Mouse (Mus musculus) embryonic facial prominence, embryonic 14.5 days (tissue): ENCODE results near the gene Lrmda. TPM values are rescaled to one million over a fixed set of nuclear protein-coding genes. Genes with fewer than 3 reads are reported as not detected.

Source experiments
- ATAC-seq: fragments of 200-750 bp; cut with Nextera tagmentation; 2 replicates; pipeline ENCODE4 v1.8.0; 2017; ENCODE audit warnings: low read depth, moderate number of reproducible peaks, moderate TSS enrichment
- DNase-seq: peaks from one replicate; pipeline ENCODE4 v3.0.0-alpha.2; 2015; ENCODE audit warnings: low spot score
- H3K27ac ChIP-seq: fragments of 300-500 bp; sonication (generic); replicated peaks from 2 replicates; pipeline ENCODE4 v1.5.1; 2014; ENCODE audit warnings: low read depth, mild to moderate bottlenecking, low read length, moderate library complexity
- H3K27me3 ChIP-seq: fragments of 300-500 bp; sonication (generic); replicated peaks from 2 replicates; pipeline ENCODE4 v1.6.1; 2014; ENCODE audit warnings: low read length; ENCODE audit not compliant: control insufficient read depth, insufficient read depth
- H3K36me3 ChIP-seq: fragments of 300-500 bp; sonication (generic); 2 replicates; pipeline ENCODE4 v1.6.1; 2014; ENCODE audit warnings: low read length, mixed read lengths; ENCODE audit not compliant: control insufficient read depth, insufficient read depth
- H3K4me1 ChIP-seq: fragments of 300-500 bp; sonication (generic); 2 replicates; pipeline ENCODE4 v1.6.1; 2014; ENCODE audit warnings: antibody characterized with exemption, low read length; ENCODE audit not compliant: control insufficient read depth, insufficient read depth
- H3K4me2 ChIP-seq: fragments of 300-500 bp; sonication (generic); 2 replicates; pipeline ENCODE4 v1.6.1; 2014; ENCODE audit warnings: low read depth, mild to moderate bottlenecking, low read length, moderate library complexity, mixed read lengths
- H3K4me3 ChIP-seq: fragments of 300-500 bp; sonication (generic); 2 replicates; pipeline ENCODE4 v1.5.1; 2014; ENCODE audit warnings: low read depth, mild to moderate bottlenecking, low read length
- H3K9ac ChIP-seq: fragments of 300-500 bp; sonication (generic); 2 replicates; pipeline ENCODE4 v1.6.1; 2014; ENCODE audit warnings: low read depth, mild to moderate bottlenecking, low read length, moderate library complexity, mixed read lengths
- H3K9me3 ChIP-seq: fragments of 300-500 bp; sonication (generic); 2 replicates; pipeline ENCODE4 v1.6.1; 2016; ENCODE audit warnings: low read length; ENCODE audit not compliant: control insufficient read depth
- WGBS: fragments of 180-500 bp; shearing (Covaris S2); extraction: QIAGEN DNeasy Blood & Tissue Kit; methylation state at CpG from one replicate; pipeline ENCODE4 v1.1.7; 2014; 5-methylcytosine and 5-hydroxymethylcytosine counted together
- polyA plus RNA-seq: library from polyadenylated mRNA; unstranded; fragments of >200 nt; fragmentation: Nextera tagmentation; extraction: Ambion mirVana; gene quantifications from 2 replicates; pipeline ENCODE4 v1.2.1, GENCODE M21; 2014

The Lrmda gene
- polyA plus RNA-seq, 1 experiment from 2014 or later: 0.24 TPM

DNA sequence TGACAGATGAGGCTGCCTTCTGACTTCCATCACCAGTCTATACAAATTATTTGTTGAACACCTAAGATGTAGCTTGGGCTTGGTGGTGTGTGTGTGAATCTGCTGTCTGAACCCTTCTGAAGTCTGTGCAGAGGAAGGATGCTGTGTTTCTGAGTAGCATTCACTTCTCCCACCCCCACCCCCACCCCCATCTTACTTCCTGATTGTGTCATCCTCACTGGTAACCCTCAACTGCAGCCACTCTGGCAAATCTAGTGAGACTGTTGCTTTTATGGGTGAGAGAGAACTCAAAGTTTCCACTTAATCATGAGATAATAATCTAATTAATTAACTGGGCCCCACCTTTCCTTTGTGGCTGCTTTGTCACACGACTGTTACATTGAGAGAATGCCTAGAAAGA, 1025.8 kb downstream of the Lrmda start:
- no peaks in the 10 kb centered on the region for H3K36me3 ChIP-seq
- H3K9ac ChIP-seq: no peak overlapping the region
- no peaks in the 10 kb centered on the region for H3K9me3 ChIP-seq
- ATAC-seq (no peak), DNase-seq (no peak)
- 0 out of 2 replicates have a peak, but pooled peaks cover 3% of the 10 kb centered on the region for H3K27me3 ChIP-seq
- no peak overlapping the region for H3K4me2 ChIP-seq
- H3K4me1 ChIP-seq: no peaks in the 10 kb centered on the region
- no peak overlapping the region for H3K27ac ChIP-seq
- 42% methylated on average over 1 of the region's 1 CpGs for WGBS
- H3K4me3 ChIP-seq: no peak overlapping the region

DNA sequence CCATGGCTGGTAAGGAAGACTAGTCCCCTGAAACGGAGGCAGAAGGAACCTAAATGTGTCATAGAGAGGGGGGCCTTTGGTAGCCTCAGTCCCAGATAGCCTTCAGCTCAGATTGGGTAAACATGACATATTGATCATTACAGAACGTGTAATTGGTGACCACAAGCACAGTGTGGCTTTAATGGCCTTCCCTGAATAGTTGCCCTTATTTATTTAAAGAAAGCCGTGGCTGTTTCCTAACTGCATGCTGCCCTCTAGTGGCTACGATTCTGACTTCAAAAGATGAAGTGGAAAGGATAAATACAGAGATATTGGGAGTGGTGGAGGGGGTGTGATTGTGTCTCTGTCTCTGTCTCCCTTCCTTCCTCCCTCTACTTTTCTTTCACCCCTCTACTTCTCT, 1026.8 kb downstream of the Lrmda start:
- 14% methylated on average over 4 of the region's 4 CpGs for WGBS
- Histone ChIP-seq H3K4me3 (no peak overlapping the region), H3K4me2 (no peak overlapping the region), H3K9me3 (no peaks in the 10 kb centered on the region), H3K27me3 (0 out of 2 replicates have a peak, but pooled peaks cover 3% of the 10 kb centered on the region), H3K27ac (no peak overlapping the region), H3K36me3 (no peaks in the 10 kb centered on the region), H3K4me1 (no peaks in the 10 kb centered on the region), H3K9ac (no peak overlapping the region)
- DNase-seq: peak; percentile 89
- no peak for ATAC-seq

DNA sequence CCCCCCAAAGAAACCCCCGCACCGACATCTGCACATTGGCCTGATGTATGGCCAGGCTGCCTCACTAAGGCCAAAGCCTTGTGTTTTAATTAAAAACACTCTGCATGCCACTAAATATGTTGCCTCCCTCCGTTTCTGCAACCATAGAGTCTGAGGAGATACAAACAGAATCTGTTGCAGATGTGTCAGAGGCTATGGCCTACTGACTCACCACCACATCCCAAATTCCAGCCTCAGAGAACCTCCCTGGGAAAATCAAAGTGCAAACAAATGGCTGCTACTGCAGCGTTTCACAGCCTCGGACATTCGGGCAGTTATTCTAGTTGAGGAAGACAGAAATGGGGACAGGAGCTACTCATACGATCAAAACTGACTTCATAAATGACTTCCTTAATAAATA, 1031.9 kb downstream of the Lrmda start:
- Histone ChIP-seq H3K36me3 (no peaks in the 10 kb centered on the region), H3K9me3 (no peaks in the 10 kb centered on the region), H3K9ac (no peak overlapping the region), H3K4me3 (no peak overlapping the region), H3K4me1 (no peaks in the 10 kb centered on the region), H3K27ac (no peak overlapping the region), H3K27me3 (0 out of 2 replicates have a peak, but pooled peaks cover 3% of the 10 kb centered on the region), H3K4me2 (no peak overlapping the region)
- ATAC-seq: no peak
- 44% methylated on average over 7 of the region's 7 CpGs for WGBS
- peak; percentile 30 for DNase-seq

DNA sequence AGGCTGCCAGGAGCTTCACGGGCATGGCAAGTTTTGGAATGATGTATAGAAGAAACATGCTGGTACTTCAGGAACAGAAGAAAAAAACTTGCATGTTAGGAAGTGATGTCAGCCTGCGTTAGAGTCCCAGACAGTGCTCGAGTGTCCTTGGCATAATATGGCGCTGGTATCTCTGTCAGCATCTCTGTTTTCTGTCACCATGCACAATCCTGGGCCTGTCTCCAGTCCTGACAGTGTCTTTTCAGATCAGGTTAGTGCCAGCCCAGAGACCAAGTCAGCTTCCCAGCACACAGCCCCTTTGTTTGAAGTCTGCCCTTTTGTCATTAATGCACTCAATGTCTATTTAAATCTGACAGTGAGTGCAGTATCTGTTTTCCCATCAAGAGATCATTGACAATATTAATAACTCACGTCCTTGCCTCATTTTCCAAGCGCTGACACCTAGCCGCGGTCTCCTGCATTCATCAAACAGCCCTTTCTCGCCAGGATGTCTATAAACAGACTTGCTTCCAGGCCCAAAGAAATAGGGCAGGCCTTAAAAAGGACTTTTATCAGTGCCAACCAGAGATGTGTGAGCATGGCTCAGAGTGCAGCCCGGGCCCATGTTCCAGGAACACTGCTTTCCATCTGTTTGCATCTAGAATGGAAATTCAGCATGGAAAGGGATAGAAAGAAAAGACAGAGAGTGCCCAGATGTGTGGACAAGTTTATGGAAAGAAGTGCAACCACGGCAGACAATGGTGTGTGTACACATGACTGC, 1033.5 kb downstream of the Lrmda start:
- no peak overlapping the region for H3K27ac ChIP-seq
- no peak overlapping the region for H3K4me3 ChIP-seq

DNA sequence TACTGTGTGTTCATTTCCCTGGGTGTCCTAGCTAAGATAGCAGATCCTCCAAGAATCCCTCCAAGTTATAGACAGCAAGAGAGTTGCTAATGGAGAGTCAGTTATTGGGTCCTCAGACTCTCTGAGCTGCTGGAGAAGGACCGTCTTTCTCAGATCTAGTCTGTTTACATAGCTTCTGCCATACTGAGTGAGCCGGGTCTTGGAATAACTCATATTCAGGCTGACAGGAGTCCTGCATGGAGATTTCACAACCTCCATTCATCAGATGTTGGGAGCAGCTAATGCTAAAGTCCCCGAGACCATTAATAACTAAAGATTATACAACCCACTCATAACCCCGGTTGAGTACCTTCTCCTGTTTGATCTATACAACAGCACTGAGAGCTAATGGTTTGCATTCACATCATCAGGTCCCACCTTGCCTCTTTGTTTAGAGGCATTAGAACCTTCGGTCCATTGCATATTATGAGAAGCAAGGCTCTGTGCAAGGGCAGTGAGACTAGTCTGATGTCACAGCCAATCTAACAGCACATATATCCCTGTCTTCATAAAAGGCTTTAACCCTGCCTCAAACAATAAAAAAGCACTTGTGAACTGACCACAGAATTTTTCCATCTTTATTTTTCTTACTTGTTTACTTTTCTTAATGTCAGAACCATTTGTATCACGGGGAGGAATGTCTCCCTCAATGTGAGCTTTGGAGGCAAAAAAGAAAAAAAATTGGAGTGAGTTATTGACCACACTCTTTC, 1037.9 kb downstream of the Lrmda start:
- DNase-seq: no peak
- Histone ChIP-seq H3K27ac (no peak overlapping the region), H3K4me2 (no peak overlapping the region), H3K9me3 (no peaks in the 10 kb centered on the region), H3K9ac (no peak overlapping the region), H3K4me1 (no peaks in the 10 kb centered on the region), H3K27me3 (no peaks in the 10 kb centered on the region), H3K4me3 (no peak overlapping the region), H3K36me3 (no peaks in the 10 kb centered on the region)
- no peak for ATAC-seq
- WGBS: 89% methylated on average over 6 of the region's 6 CpGs

More for the DNA sequence above, 1033.5 kb downstream of the Lrmda start:
- no peak for ATAC-seq
- H3K9me3 ChIP-seq: no peaks in the 10 kb centered on the region
- 75% methylated on average over 11 of the region's 11 CpGs for WGBS
- H3K4me2 ChIP-seq: no peak overlapping the region
- H3K36me3 ChIP-seq: no peaks in the 10 kb centered on the region
- H3K9ac ChIP-seq: no peak overlapping the region
- no peaks in the 10 kb centered on the region for H3K4me1 ChIP-seq
- no peak for DNase-seq
- no peaks in the 10 kb centered on the region for H3K27me3 ChIP-seq

DNA sequence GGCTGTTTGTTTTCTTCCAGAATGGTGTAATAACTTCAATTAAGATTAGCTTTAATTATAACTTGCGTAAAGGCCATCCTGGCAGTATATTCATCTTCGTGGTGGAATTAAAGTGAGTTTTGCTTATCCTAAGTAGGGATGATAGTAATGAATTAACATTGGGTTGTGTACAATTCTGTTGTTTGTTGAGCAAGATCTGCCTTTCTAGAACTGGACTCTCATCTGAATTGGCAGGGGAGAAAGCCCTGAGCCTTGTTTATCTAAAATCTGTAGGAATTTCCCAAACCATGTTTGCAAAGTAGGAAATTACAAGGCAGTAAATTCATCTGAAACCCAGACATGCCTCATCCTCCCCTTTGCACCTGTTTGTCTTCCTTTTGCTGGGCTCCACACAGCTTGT, 1038.5 kb downstream of the Lrmda start:
- Histone ChIP-seq H3K4me2 (no peak overlapping the region), H3K36me3 (no peaks in the 10 kb centered on the region), H3K4me3 (no peak overlapping the region), H3K4me1 (no peaks in the 10 kb centered on the region), H3K9ac (no peak overlapping the region), H3K9me3 (no peaks in the 10 kb centered on the region), H3K27me3 (no peaks in the 10 kb centered on the region), H3K27ac (no peak overlapping the region)
- no peak for ATAC-seq
- WGBS: 86% methylated on average over 2 of the region's 2 CpGs
- DNase-seq: no peak

DNA sequence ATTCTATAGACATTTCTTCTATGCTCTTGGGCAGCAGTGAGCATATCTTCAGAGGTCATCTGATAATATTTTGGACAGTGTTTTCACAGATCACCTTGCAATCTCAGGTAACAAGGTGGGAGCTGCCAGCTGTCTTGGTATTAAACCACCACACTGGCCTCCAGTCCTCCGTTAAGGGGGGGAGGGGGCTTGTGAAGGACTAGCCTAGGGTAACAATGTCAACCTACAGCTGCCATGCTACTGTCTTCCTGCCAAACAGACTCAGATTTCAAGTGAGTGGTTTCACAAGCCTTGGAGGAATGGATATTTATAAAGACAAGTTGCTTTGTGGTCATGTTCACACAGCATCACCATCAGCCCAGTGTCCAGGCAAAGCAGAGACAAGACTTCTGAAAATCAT, 1059.2 kb downstream of the Lrmda start:
- ATAC-seq: no peak
- no peaks in the 10 kb centered on the region for H3K36me3 ChIP-seq
- no peaks in the 10 kb centered on the region for H3K4me1 ChIP-seq
- H3K9ac ChIP-seq: no peak overlapping the region
- no peak overlapping the region for H3K27ac ChIP-seq
- DNase-seq: no peak
- no peaks in the 10 kb centered on the region for H3K9me3 ChIP-seq
- H3K4me2 ChIP-seq: no peak overlapping the region
- WGBS: 53% methylated on average over 1 of the region's 1 CpGs
- no peak overlapping the region for H3K4me3 ChIP-seq
- no peaks in the 10 kb centered on the region for H3K27me3 ChIP-seq

DNA sequence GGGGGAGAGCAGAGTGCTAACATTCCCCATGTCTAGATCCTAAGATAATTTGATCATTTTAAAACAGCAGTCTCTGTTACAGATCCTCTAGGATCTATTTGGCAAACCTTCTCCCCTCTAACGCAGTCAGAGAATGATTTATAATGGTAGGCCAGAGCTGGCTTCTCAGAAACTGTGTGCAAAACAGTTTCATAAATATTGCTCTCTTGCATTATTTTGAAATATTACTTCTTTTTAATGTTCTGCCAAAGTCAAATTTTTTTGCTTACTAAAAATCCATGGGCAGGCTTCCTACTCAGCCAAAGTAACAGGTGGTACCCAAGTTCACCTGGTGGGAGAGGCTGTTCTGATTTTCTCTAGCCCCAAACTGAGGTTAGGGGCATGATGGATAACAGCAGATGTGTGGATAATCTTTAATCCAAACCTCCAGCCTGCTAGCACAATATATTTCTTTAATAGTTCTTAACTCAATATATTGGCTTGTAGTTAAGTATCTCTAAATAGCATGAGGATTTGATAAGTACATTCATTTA, 1064.8 kb downstream of the Lrmda start:
- Histone ChIP-seq H3K9me3 (no peaks in the 10 kb centered on the region), H3K27me3 (no peaks in the 10 kb centered on the region), H3K9ac (no peak overlapping the region), H3K27ac (no peak overlapping the region), H3K4me3 (no peak overlapping the region), H3K4me1 (no peaks in the 10 kb centered on the region), H3K36me3 (no peaks in the 10 kb centered on the region), H3K4me2 (no peak overlapping the region)
- DNase-seq (no peak), ATAC-seq (no peak)
- 61% methylated on average over 1 of the region's 1 CpGs for WGBS
